Mouse (Mus musculus) embryonic facial prominence, embryonic 14.5 days (tissue): ENCODE results near the gene Tmsb10. TPM values are rescaled to one million over a fixed set of nuclear protein-coding genes. Genes with fewer than 3 reads are reported as not detected.

Experiments used
- ATAC-seq: fragments of 200-750 bp; cut with Nextera tagmentation; 2 replicates; pipeline ENCODE4 v1.8.0; 2017; ENCODE audit warnings: low read depth, moderate number of reproducible peaks, moderate TSS enrichment
- DNase-seq: peaks from one replicate; pipeline ENCODE4 v3.0.0-alpha.2; 2015; ENCODE audit warnings: low spot score
- H3K27ac ChIP-seq: fragments of 300-500 bp; sonication (generic); replicated peaks from 2 replicates; pipeline ENCODE4 v1.5.1; 2014; ENCODE audit warnings: low read depth, mild to moderate bottlenecking, low read length, moderate library complexity
- H3K27me3 ChIP-seq: fragments of 300-500 bp; sonication (generic); replicated peaks from 2 replicates; pipeline ENCODE4 v1.6.1; 2014; ENCODE audit warnings: low read length; ENCODE audit not compliant: control insufficient read depth, insufficient read depth
- H3K36me3 ChIP-seq: fragments of 300-500 bp; sonication (generic); 2 replicates; pipeline ENCODE4 v1.6.1; 2014; ENCODE audit warnings: low read length, mixed read lengths; ENCODE audit not compliant: control insufficient read depth, insufficient read depth
- H3K4me1 ChIP-seq: fragments of 300-500 bp; sonication (generic); 2 replicates; pipeline ENCODE4 v1.6.1; 2014; ENCODE audit warnings: antibody characterized with exemption, low read length; ENCODE audit not compliant: control insufficient read depth, insufficient read depth
- H3K4me2 ChIP-seq: fragments of 300-500 bp; sonication (generic); 2 replicates; pipeline ENCODE4 v1.6.1; 2014; ENCODE audit warnings: low read depth, mild to moderate bottlenecking, low read length, moderate library complexity, mixed read lengths
- H3K4me3 ChIP-seq: fragments of 300-500 bp; sonication (generic); 2 replicates; pipeline ENCODE4 v1.5.1; 2014; ENCODE audit warnings: low read depth, mild to moderate bottlenecking, low read length
- H3K9ac ChIP-seq: fragments of 300-500 bp; sonication (generic); 2 replicates; pipeline ENCODE4 v1.6.1; 2014; ENCODE audit warnings: low read depth, mild to moderate bottlenecking, low read length, moderate library complexity, mixed read lengths
- H3K9me3 ChIP-seq: fragments of 300-500 bp; sonication (generic); 2 replicates; pipeline ENCODE4 v1.6.1; 2016; ENCODE audit warnings: low read length; ENCODE audit not compliant: control insufficient read depth
- WGBS: fragments of 180-500 bp; shearing (Covaris S2); extraction: QIAGEN DNeasy Blood & Tissue Kit; methylation state at CpG from one replicate; pipeline ENCODE4 v1.1.7; 2014; 5-methylcytosine and 5-hydroxymethylcytosine counted together
- polyA plus RNA-seq: library from polyadenylated mRNA; unstranded; fragments of >200 nt; fragmentation: Nextera tagmentation; extraction: Ambion mirVana; gene quantifications from 2 replicates; pipeline ENCODE4 v1.2.1, GENCODE M21; 2014

Gene Tmsb10
- polyA plus RNA-seq, 1 experiment from 2014 or later = 2,276 TPM

GRCm38 (mm10) chr6:72911261-72911660 is 47.3 kb downstream of the Tmsb10 start:
- H3K9ac ChIP-seq = no peak overlapping the region
- ATAC-seq (no peak), DNase-seq (no peak)
- 51% methylated on average over 4 of the region's 4 CpGs for WGBS
- H3K4me1 ChIP-seq = no peaks in the 10 kb centered on the region
- no peaks in the 10 kb centered on the region for H3K9me3 ChIP-seq
- no peak overlapping the region for H3K27ac ChIP-seq
- H3K4me3 ChIP-seq = no peak overlapping the region
- no peaks in the 10 kb centered on the region for H3K36me3 ChIP-seq
- no peaks in the 10 kb centered on the region for H3K27me3 ChIP-seq
- no peak overlapping the region for H3K4me2 ChIP-seq

Other genes with a start within 250 kb of the Tmsb10 start
- gene Tcf7l1, start 169.5 kb downstream of the Tmsb10 start, polyA plus RNA-seq = 42.3 and 46.3 TPM in 2 replicates
- 45.4 and 47.0 TPM in 2 replicates for gene Kcmf1, start 58.8 kb downstream of the Tmsb10 start, polyA plus RNA-seq